Mouse (Mus musculus) thymus, postnatal 25 days (tissue): ENCODE measurements around the gene Cse1l.

Experiments
- DNase-seq: peaks from one replicate; pipeline ENCODE4 v3.0.0; 2022

The Cse1l gene

GRCm38 (mm10) chr2:166977490-166977889 is 71.7 kb downstream of the Cse1l start:
- DNase-seq, result no peak

- DNase-seq, result no peak
Observed at GRCm38 (mm10) chr2:166980161-166980560, 74.3 kb downstream of the Cse1l start.

GRCm38 (mm10) chr2:166983351-166983894 is 77.6 kb downstream of the Cse1l start:
- no peak for DNase-seq

- no peak for DNase-seq
Observed at GRCm38 (mm10) chr2:166990861-166991260, 85.0 kb downstream of the Cse1l start.

GRCm38 (mm10) chr2:166991945-166992344 is 86.1 kb downstream of the Cse1l start:
- no peak for DNase-seq

GRCm38 (mm10) chr2:166995021-166995795 is 89.4 kb downstream of the Cse1l start:
- peak; percentile 42 for DNase-seq
